ENCODE assay signal across 8 mouse cellular contexts in the genomic region with DNA sequence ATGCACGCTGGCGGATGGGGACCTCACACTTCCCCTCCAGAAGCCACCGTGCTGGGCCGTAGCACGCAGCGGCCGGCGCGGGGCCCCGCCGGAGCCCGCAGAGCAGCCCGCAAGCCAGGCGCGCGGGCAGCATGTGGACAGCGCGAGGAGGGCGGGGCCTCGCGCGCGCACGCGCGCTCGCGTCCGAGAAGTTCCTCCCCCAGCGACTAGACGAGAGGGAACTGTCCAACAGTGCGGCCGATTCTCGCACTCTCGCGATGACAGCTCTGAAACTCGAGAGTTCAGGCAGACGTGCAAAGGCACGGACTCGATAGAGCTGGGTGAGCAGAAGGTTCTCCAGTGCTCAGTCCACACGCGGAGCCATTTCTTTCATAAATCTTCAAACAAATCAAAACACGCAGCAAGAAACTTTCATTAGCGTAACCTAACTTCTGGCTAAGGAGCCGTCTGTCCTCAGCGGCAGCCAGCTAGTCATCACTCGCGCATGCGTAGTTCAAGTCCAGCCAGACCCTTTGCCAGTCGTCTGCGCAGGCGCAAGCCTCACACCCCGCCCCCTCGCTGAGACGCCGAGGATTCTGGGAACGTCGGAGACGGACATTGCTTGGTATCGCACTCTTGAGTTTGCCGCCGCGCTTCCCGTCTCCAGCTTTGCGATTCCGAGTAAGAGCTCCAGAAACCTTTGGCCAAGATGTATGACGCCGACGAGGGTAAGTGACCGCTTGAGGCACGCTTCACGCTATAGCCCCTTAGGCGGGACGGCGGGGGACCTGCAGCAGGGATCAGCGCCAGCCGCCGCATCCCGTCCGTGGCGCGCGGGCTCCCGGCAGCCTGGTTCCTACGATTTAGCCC. TPM values are rescaled to one million over a fixed set of nuclear protein-coding genes. Genes with fewer than 3 reads are reported as not detected.
DNase-seq lines count a peak whose midpoint lies in the region; ATAC-seq and TF ChIP-seq lines count a peak whose summit lies in the region.

A gene (minus strand): TSS at position 161 of the 849 bp plus-strand sequence.
A gene (plus strand): TSS at position 224 of the 849 bp plus-strand sequence.

- H3K4me3 ChIP-seq in cortical plate, adult 2 months (ENCODE audit: insufficient read depth, low read length) = peak within 1 kb of the TSS; percentile 50
- H3K4me3 ChIP-seq in megakaryocyte, embryonic 14.5 days (replicated peaks) = peak within 1 kb of the TSS; percentile 98

- peak within 1 kb of the TSS; percentile 53 for H3K27ac ChIP-seq in cortical plate, adult 2 months (ENCODE audit: insufficient read depth, low read length)

- DNase-seq in gastrocnemius, adult 8-10 months (ENCODE audit: low spot score in 2 of 2) = peak; percentile 94 to 95
- peak; percentile 99 for DNase-seq in hindlimb bud, embryonic 11.5 days (ENCODE audit: extremely low spot score, low read depth, low spot score)
- peak; percentile 95 to 97 for DNase-seq in left cerebral cortex, adult 8-10 months (ENCODE audit: low spot score in 2 of 2)
- DNase-seq in right cerebral cortex, postnatal 10 days (ENCODE audit: low spot score in 2 of 2) = peak; percentile 98 to 99
- peak; percentile 99 for DNase-seq in urinary bladder, postnatal 25 days (ENCODE audit: low spot score)

- no peak for TF ChIP-seq CTCF in cortical plate, adult 2 months (IDR thresholded peaks at IDR 0.05; ENCODE audit: extremely low read depth, insufficient read depth, low read length)

- peak; percentile 79 for TF ChIP-seq POLR2A in cortical plate, adult 2 months (IDR thresholded peaks at IDR 0.05; ENCODE audit: extremely low read depth, insufficient read depth, low read length)

- peaks cover 6% of the 10 kb centered on the region; the same call in 1 of the 2 replicates for H3K4me1 ChIP-seq in cortical plate, adult 2 months (ENCODE audit: control insufficient read depth, insufficient read depth, low read length)
- H3K4me1 ChIP-seq in megakaryocyte, embryonic 14.5 days = peaks cover 37% of the 10 kb centered on the region

- H3K9me3 ChIP-seq in megakaryocyte, embryonic 14.5 days = no peaks in the 10 kb centered on the region

- no peaks in the 10 kb centered on the region for H3K27me3 ChIP-seq in megakaryocyte, embryonic 14.5 days (replicated peaks)

- peak; percentile 90 for ATAC-seq in activated CD4-positive, CD25-positive, alpha-beta regulatory T cell, adult 4 months

- H3K36me3 ChIP-seq in megakaryocyte, embryonic 14.5 days (replicated peaks; ENCODE audit: low read length) = peaks cover 47% of the 10 kb centered on the region

RNA-seq across cellular contexts. Expression of the first gene that starts in this region (rescaled TPM):
- polyA plus RNA-seq in activated CD4-positive, CD25-positive, alpha-beta regulatory T cell, adult 4 months (2017; shearing (Covaris generic)) = 1 to 10 TPM; 5.0 to 8.3 TPM
- 18.4 and 18.5 TPM in 2 replicates for polyA plus RNA-seq in cortical plate, adult 2 months (2012; rRNA removed)
- total RNA-seq in gastrocnemius, adult 8-10 months (2022) = 10 to 100 TPM; 14.3 to 17.1 (median 15.8) TPM
- total RNA-seq in left cerebral cortex, adult 8-10 months (2022) = 10 to 100 TPM; 21.9 to 26.7 (median 25.0) TPM
- polyA plus RNA-seq in megakaryocyte, embryonic 14.5 days (2012; ENCODE audit: insufficient read depth, low replicate concordance) = 14.4 and 14.9 TPM in 2 replicates

RNA-seq across cellular contexts. Expression of the second gene that starts in this region (rescaled TPM):
- polyA plus RNA-seq in activated CD4-positive, CD25-positive, alpha-beta regulatory T cell, adult 4 months (2017; shearing (Covaris generic)) = 10 to 100 TPM; 45.0 to 49.2 TPM
- 35.4 and 35.9 TPM in 2 replicates for polyA plus RNA-seq in cortical plate, adult 2 months (2012; rRNA removed)
- total RNA-seq in gastrocnemius, adult 8-10 months (2022) = 10 to 100 TPM; 25.5 to 29.7 (median 25.7) TPM
- total RNA-seq in left cerebral cortex, adult 8-10 months (2022) = 10 to 100 TPM; 46.3 to 52.1 (median 47.0) TPM
- polyA plus RNA-seq in megakaryocyte, embryonic 14.5 days (2012; ENCODE audit: insufficient read depth, low replicate concordance) = 0.39 and 1.0 TPM in 2 replicates

Comparison
In these comparisons a context has a peak if more than half of its experiments do, and no peak if none do; other contexts are left out.
1. Peak in every context shown above with its lines: DNase-seq, ATAC-seq, H3K4me3 ChIP-seq and H3K27ac ChIP-seq.
2. RNA of the second gene that starts in this region (polyA plus RNA-seq): 45.0 to 49.2 TPM in activated CD4-positive, CD25-positive, alpha-beta regulatory T cell, adult 4 months and 35.4 to 35.9 TPM in cortical plate, adult 2 months; 0.39 to 1.0 TPM in megakaryocyte, embryonic 14.5 days; every median in the first group is over 10 times any median in the second.